Mouse (Mus musculus) lung, embryonic 14.5 days (tissue): ENCODE results near the gene Rbfox2. TPM values are rescaled to one million over a fixed set of nuclear protein-coding genes. Genes with fewer than 3 reads are reported as not detected.
A peak's percentile ranks its signal among the peaks of the same experiment; 100 is the strongest.

Experiments used
- ATAC-seq: fragments of 200-750 bp; cut with Nextera tagmentation; 2 replicates; pipeline ENCODE4 v1.8.0; 2017; ENCODE audit warnings: mild to moderate bottlenecking, moderate TSS enrichment, moderate library complexity; ENCODE audit not compliant: insufficient read depth
- DNase-seq: peaks from one replicate; pipeline ENCODE4 v3.0.0-alpha.2; 2015
- H3K27ac ChIP-seq: fragments of 300-500 bp; sonication (generic); 2 replicates; pipeline ENCODE4 v1.5.1; 2014; ENCODE audit warnings: low read depth, mild to moderate bottlenecking, moderate library complexity
- H3K27me3 ChIP-seq: fragments of 300-500 bp; sonication (generic); 2 replicates; pipeline ENCODE4 v1.6.1; 2014; ENCODE audit warnings: low read length, control low read depth; ENCODE audit not compliant: insufficient read depth
- H3K36me3 ChIP-seq: fragments of 300-500 bp; sonication (generic); 2 replicates; pipeline ENCODE4 v1.6.1; 2014; ENCODE audit warnings: control low read depth; ENCODE audit not compliant: insufficient read depth
- H3K4me1 ChIP-seq: fragments of 300-500 bp; sonication (generic); 2 replicates; pipeline ENCODE4 v1.6.1; 2014; ENCODE audit warnings: antibody characterized with exemption, control low read depth; ENCODE audit not compliant: insufficient read depth
- H3K4me2 ChIP-seq: fragments of 300-500 bp; sonication (generic); 2 replicates; pipeline ENCODE4 v1.6.1; 2014; ENCODE audit warnings: mild to moderate bottlenecking
- H3K4me3 ChIP-seq: fragments of 300-500 bp; sonication (generic); 2 replicates; pipeline ENCODE4 v1.5.1; 2014; ENCODE audit warnings: low read depth, low read length
- H3K9ac ChIP-seq: fragments of 300-500 bp; sonication (generic); 2 replicates; pipeline ENCODE4 v1.6.1; 2014
- H3K9me3 ChIP-seq: fragments of 300-500 bp; sonication (generic); 2 replicates; pipeline ENCODE4 v1.6.1; 2016; ENCODE audit warnings: low read depth, low read length, control low read depth
- CTCF ChIP-seq: IDR thresholded peaks from 2 replicates; pipeline ENCODE4 v1.5.1; 2016; ENCODE audit warnings: antibody characterized with exemption, low read depth
- WGBS: fragments of 180-500 bp; shearing (Covaris S2); extraction: QIAGEN DNeasy Blood & Tissue Kit; methylation state at CpG from one replicate; pipeline ENCODE4 v1.1.7; 2014; 5-methylcytosine and 5-hydroxymethylcytosine counted together
- polyA plus RNA-seq: library from polyadenylated mRNA; unstranded; fragments of >200 nt; fragmentation: Nextera tagmentation; extraction: Ambion mirVana; gene quantifications from 2 replicates; pipeline ENCODE4 v1.2.1, GENCODE M21; 2014

Gene Rbfox2
- polyA plus RNA-seq, 1 experiment from 2014 or later, result 55.8 TPM

- 0 out of 2 replicates have a peak overlapping the region, but pooled peaks have one; percentile 20 for H3K9ac ChIP-seq
- DNase-seq, result no peak
- H3K9me3 ChIP-seq, result no peaks in the 10 kb centered on the region
- ATAC-seq, result no peak
- H3K4me3 ChIP-seq, result no peak overlapping the region
- no peaks in the 10 kb centered on the region for H3K27me3 ChIP-seq
- no peak overlapping the region for H3K27ac ChIP-seq
- H3K4me2 ChIP-seq, result no peak overlapping the region
- no peaks in the 10 kb centered on the region for H3K36me3 ChIP-seq
- H3K4me1 ChIP-seq, result peaks cover 15% of the 10 kb centered on the region
- WGBS, result 71% methylated on average over 4 of the region's 4 CpGs
- TF ChIP-seq CTCF, result no peak
Measured at GRCm38 (mm10) chr15:77307767-77308495, 1.1 kb upstream of the Rbfox2 start.

DNA sequence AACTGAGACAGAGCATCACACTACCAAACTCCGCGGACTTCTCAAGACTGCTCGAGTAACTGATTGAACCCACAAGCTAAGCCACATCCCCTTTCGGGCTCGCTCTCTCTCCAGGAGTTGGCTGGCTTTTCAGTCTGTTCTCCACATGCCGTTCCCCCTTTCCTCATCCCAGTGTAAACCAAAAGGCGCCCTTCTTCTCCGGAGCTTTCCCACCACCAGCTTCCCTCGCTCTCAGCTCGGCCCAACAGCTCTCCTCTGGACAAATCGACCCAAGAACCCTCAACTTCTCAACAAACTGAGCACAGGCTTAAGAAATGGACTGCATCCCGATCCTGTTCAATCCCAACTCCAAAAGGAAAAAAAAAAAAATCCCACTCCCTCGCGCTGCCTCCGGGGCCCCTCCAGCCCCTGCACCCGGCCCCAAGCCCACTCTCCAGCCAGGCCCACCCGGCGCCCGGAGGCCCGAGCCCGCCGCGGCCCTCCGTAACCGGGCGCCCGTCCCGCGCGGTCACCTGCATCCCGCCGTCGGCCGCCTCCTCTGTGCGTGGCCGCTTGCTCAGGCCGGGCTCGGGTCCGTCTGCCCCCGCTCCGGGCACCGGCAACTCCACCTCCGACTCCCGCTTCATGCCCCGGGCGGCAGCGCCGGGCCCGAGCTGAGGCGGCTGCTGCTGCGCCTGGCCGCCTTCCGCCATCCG lies 805 bp downstream of the Rbfox2 start:
- Histone ChIP-seq H3K4me2 (peak overlapping the region; percentile 87), H3K27me3 (no peaks in the 10 kb centered on the region), H3K9ac (peak overlapping the region; percentile 93), H3K36me3 (peaks cover 2% of the 10 kb centered on the region; the same call in 1 of the 2 replicates), H3K4me3 (peak overlapping the region; percentile 93), H3K9me3 (no peaks in the 10 kb centered on the region), H3K4me1 (peaks cover 27% of the 10 kb centered on the region), H3K27ac (peak overlapping the region; percentile 98)
- peak; percentile 80 for DNase-seq
- no peak for TF ChIP-seq CTCF
- WGBS, result under 1% methylated on average over 54 of the region's 54 CpGs
- peak; percentile 37 for ATAC-seq

GRCm38 (mm10) chr15:77304960-77305359 lies 1.8 kb downstream of the Rbfox2 start:
- TF ChIP-seq CTCF, result no peak
- Histone ChIP-seq H3K27me3 (no peaks in the 10 kb centered on the region), H3K9ac (peak overlapping the region; percentile 93), H3K36me3 (peaks cover 2% of the 10 kb centered on the region; the same call in 1 of the 2 replicates), H3K4me2 (peak overlapping the region; percentile 87), H3K4me1 (peaks cover 29% of the 10 kb centered on the region), H3K27ac (peak overlapping the region; percentile 98; the same call in 1 of the 2 replicates), H3K4me3 (peak overlapping the region; percentile 93), H3K9me3 (no peaks in the 10 kb centered on the region)
- WGBS, result 11% methylated on average over 3 of the region's 3 CpGs
- DNase-seq (peak; percentile 34), ATAC-seq (no peak)

- H3K27ac ChIP-seq, result no peak overlapping the region
- H3K4me3 ChIP-seq, result no peak overlapping the region
- 53% methylated on average over 6 of the region's 6 CpGs for WGBS
- H3K36me3 ChIP-seq, result peaks cover 2% of the 10 kb centered on the region; the same call in 1 of the 2 replicates
- no peak overlapping the region for H3K9ac ChIP-seq
- H3K9me3 ChIP-seq, result no peaks in the 10 kb centered on the region
- H3K4me1 ChIP-seq, result peaks cover 29% of the 10 kb centered on the region
- DNase-seq (no peak), ATAC-seq (no peak)
- no peaks in the 10 kb centered on the region for H3K27me3 ChIP-seq
- no peak for TF ChIP-seq CTCF
- H3K4me2 ChIP-seq, result no peak overlapping the region
Measured at GRCm38 (mm10) chr15:77301122-77301521, 5.7 kb downstream of the Rbfox2 start.

DNA sequence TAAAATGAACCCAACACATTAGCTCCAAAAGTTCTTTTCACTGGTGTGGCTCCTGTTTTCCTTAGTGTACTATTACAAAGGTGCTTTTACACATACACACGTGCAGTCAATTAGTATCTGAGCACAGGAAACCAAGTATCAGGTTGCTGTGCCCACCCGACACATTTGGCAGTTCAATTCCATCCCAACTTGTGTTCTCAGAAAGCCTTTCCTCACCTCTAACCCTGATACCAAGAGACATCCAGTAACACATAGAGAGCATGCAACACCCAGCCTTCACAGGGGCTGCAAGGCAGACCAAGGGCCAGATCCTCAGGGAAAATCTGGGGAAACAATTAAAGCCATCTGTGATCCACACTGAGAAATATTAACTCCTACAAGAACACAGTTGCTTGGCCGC lies 8.2 kb downstream of the Rbfox2 start:
- no peaks in the 10 kb centered on the region for H3K27me3 ChIP-seq
- WGBS, result 72% methylated on average over 3 of the region's 3 CpGs
- H3K4me2 ChIP-seq, result no peak overlapping the region
- peaks cover 22% of the 10 kb centered on the region for H3K4me1 ChIP-seq
- H3K36me3 ChIP-seq, result peaks cover 2% of the 10 kb centered on the region; the same call in 1 of the 2 replicates
- no peak for TF ChIP-seq CTCF
- no peaks in the 10 kb centered on the region for H3K9me3 ChIP-seq
- H3K27ac ChIP-seq, result no peak overlapping the region
- no peak overlapping the region for H3K9ac ChIP-seq
- DNase-seq (no peak), ATAC-seq (no peak)
- no peak overlapping the region for H3K4me3 ChIP-seq

- Histone ChIP-seq H3K4me2 (no peak overlapping the region), H3K36me3 (peaks cover 2% of the 10 kb centered on the region; the same call in 1 of the 2 replicates), H3K4me1 (peaks cover 12% of the 10 kb centered on the region), H3K9me3 (no peaks in the 10 kb centered on the region), H3K9ac (no peak overlapping the region), H3K4me3 (no peak overlapping the region), H3K27me3 (no peaks in the 10 kb centered on the region), H3K27ac (no peak overlapping the region)
- DNase-seq (peak; percentile 19), ATAC-seq (no peak)
- no peak for TF ChIP-seq CTCF
- 64% methylated on average over 2 of the region's 2 CpGs for WGBS
Measured at GRCm38 (mm10) chr15:77296635-77297034, 10.2 kb downstream of the Rbfox2 start.

DNA sequence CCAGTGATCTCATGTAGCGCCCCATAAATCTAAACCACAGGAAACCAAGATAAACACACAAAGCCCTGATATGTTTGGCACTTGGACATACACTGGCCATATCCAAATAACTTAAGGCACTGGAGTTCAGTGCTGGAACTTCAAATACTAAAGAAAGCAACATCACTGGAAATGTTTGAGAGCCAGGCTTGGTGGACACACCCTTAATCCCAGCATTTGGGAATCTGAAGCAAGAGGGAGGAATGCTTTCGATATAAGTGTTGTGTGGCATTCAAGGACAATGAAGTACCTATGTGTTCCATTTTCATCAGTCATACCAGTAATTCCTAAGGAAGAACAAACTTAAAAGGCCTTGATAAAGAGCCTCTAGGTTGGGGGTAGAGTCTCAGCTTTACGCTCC lies 13.3 kb downstream of the Rbfox2 start:
- 78% methylated on average over 3 of the region's 3 CpGs for WGBS
- TF ChIP-seq CTCF, result no peak
- Histone ChIP-seq H3K4me2 (no peak overlapping the region), H3K4me3 (no peak overlapping the region), H3K27ac (no peak overlapping the region), H3K4me1 (peaks cover 8% of the 10 kb centered on the region; the same call in 1 of the 2 replicates), H3K27me3 (no peaks in the 10 kb centered on the region), H3K9me3 (no peaks in the 10 kb centered on the region), H3K9ac (no peak overlapping the region), H3K36me3 (no peaks in the 10 kb centered on the region)
- no peak for ATAC-seq
- peak; percentile 24 for DNase-seq
